Mouse (Mus musculus): ENCODE data around the gene Orai3.

DNA sequence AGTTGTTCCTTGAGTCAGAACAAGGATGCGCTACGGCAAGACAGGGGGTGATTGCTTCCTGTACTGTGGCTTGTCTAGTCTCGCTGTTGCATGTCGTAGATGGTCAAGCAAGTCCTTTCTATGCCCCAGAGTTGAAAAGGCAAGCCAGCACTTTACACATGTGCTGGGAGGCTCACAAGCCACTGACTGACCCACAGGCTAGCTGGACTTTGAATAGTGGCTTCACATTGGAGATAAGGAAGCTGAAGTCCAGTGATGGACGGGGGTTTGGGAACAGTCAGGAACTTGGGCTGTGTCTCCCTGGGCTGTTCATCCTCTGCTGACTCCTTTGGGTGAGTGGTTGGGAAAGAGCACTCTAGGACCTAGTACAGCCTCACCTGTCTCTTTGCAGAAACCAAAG is 18.0 kb upstream of the Orai3 start:
- TF ChIP-seq CTCF (IDR thresholded peaks at IDR 0.05; ENCODE audit: low read depth): no peak
- TF ChIP-seq EP300 (optimal IDR thresholded peaks at IDR 0.05): no peak

All from stomach, postnatal 0 days (tissue).